Mouse (Mus musculus) B cell, adult 2 months (primary cell): Measurements from ENCODE around the gene Lsamp.

Experiments used
- DNase-seq, 2 experiments: peaks; one replicate each; pipeline ENCODE4 v3.0.0; 2022

Gene Lsamp

DNA sequence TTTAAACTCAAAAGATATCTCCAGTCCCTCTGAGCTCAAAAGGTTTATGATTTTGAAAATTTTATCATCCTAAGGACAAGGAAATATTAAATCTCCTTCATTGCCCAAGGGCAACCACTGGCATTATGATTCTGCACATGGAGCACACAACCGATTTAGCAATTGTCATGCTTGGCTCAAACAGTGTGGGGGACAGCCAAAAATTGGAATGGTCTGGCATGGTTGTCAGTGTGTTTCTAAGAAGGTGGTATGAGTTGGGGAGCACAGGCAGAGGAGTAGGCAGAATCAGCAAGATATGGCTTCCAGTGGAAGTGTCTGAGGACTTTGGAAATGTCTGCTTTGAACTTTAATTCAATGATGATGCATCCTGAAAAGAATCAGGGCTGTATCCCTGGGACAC lies 1639.7 kb downstream of the Lsamp start:
- no peak for DNase-seq

GRCm38 (mm10) chr16:41633898-41634297 lies 1649.7 kb downstream of the Lsamp start:
- no peak for DNase-seq

DNA sequence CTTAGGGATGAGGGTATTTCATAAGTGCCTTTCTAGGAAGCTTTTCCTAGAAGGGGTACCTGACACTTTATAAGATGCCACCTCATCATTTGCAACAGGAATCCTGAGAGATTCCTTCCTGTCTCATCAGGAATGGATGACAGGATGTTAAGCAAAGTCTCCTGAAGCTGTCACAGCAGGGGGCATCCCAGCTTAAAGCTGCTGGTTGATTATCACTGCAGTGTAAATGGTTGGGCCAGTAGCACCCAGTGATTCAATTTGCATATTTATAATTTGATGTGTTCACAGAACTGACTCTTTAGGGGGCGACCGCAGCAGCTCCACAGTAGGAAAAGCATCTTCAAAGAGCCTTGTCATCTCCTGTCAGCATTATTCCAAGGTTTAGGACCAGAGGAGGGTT lies 1656.7 kb downstream of the Lsamp start:
- DNase-seq: no peak

DNA sequence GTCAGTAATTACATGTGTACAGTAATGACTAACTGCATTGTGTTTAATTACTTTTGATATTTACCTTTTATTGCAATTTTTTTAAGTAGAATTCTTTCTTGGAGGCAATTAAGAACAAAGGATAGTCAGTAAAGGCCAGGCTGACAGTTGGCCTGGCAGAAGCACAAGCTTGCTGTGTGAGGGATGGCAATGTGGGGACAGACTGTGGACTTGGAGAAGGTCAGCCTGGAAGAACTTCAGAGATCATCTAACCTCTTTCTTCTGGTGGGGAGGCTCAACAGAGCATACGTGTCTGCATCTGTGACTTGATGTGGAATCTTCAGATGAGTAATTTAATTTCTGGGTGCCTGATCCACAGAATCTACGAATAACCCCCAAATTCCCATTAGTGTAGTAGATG lies 1669.1 kb downstream of the Lsamp start:
- no peak for DNase-seq

DNA sequence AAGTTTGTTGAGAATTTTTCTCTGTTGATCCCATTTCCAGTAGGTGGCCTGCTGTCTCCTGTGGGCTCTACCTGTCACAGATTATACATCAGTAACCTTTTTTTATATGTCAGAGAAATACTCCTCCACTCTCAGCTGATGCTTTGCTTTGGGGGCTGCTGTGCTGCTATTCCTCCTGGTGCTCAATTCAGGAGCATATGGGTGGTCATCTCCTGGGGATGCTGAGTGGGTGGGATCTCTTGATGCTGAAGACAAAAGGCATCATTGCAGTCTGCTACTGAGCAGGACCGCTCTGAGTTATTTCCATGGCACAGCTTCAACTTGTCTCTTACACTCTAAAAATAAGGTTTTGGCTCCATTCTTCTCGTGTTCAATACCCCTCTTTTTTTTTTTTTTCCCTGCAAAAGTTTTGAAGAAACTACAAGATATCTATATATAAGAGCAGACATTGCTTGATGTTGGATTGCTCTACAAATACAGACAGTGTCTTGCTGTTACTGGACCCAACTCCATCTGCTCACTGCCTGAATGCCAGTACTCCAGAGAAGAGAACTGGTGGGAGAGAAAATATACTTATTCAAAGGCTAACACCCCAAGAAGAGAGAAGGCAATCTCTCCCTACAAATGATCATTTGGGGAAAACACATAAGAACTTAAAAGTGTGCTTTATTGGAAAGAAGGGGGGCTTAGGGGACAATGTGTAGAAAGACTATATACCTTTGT lies 1690.3 kb downstream of the Lsamp start:
- DNase-seq: no peak

GRCm38 (mm10) chr16:41675774-41676173 lies 1691.6 kb downstream of the Lsamp start:
- DNase-seq: no peak

GRCm38 (mm10) chr16:41692435-41692834 lies 1708.3 kb downstream of the Lsamp start:
- no peak for DNase-seq

DNA sequence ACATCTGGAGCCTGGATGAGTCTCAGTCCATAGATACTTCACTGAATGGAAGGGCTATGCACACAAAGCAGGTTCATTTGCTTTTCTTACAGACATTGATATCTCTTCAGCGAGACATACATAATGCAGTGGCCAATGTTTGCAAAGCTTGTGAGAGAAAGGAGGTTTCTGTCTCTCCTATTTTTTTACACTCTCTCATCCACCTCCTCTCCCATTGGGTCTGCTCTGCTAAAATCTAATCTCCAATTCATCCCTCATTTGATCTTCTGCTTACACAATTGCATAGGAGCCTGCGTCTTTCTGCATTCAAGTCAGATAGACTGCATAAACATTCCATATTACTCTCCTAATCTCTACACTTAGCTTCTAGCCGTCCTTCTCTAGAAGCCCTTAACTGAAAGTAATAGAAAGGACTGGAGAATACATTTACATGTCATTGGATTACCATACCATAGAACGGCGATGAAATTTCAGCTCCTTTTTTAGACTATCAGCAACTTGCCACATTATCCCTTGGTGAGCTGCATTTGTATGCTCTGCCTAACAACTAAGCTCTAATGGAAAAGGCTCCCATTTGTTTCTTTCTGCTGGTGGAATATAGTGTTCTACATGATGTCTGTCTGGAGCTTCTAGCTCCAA lies 1717.7 kb downstream of the Lsamp start:
- no peak for DNase-seq

- no peak for DNase-seq
Observed at GRCm38 (mm10) chr16:41728900-41729585, 1744.9 kb downstream of the Lsamp start.

DNA sequence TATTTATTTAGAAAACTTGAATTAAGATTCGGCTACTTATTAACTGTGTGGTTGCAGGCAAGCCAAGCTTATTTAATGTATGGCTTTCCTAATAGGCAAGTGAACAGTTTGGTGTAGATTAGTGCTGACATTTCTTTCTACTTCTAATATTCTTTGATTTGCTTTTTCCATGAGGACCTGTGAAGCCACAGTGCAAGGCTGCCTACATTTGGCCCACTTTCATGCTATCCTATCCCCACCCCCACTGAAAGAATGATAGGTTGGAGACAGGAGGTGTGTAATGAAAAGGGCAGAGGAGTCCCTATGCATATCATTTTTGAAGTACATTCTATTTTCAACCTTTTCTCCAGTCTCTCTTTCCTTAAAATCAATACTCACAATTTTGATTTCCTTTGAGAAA lies 1745.8 kb downstream of the Lsamp start:
- DNase-seq: no peak

- DNase-seq: no peak
Observed at GRCm38 (mm10) chr16:41745037-41745436, 1760.9 kb downstream of the Lsamp start.

DNA sequence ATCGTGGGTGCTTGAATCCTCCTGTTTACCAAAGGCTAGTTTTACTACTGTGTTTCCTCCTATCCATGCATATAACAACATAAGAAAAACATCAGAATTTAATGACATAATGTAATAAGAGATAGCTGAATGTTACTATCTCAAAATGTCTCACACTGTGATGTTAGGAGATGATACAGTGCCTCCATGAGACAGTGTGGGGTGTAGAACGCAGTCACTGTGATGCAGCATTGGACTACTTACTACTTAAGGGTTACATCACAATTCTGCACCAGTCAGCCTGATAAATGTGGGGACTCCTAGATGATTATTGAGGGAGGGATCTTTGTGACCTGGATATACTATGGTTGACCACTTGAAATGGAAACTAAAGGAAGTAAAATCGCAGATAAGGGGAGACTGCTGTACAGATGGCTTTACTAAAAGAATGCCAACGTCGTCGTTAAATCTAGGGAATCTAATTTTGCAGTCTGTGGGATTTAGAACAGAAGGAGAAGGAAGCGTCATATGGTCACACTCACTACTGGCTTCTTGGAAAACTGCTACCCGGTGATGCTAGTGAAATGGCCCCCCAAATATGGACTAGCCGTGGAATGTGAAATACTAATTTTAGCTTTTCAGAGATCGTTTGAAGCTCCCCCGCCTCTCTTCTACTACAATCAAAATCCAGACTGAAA lies 1762.2 kb downstream of the Lsamp start:
- no peak for DNase-seq

DNA sequence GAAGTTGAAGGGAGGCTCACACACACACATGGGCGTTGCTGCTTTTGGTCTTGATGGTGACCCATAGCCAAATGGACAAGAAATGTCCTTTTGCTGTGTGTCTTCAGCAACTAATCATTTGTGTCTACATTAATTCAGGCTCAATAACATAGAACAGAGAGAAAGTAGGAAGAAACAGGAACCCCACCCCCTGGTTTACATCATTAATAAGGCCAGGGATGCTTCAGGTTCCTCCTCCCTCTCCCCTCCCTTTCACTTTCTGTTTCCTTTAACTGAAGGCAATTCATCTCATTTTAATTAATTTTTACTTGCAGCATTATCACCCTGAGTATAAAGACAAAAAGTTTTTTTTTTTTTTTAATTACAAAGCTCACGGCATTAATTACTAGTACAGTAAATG lies 1763.7 kb downstream of the Lsamp start:
- no peak for DNase-seq

- no peak for DNase-seq
Observed at GRCm38 (mm10) chr16:41748759-41749158, 1764.6 kb downstream of the Lsamp start.

- DNase-seq: no peak
Observed at GRCm38 (mm10) chr16:41764285-41764684, 1780.1 kb downstream of the Lsamp start.

GRCm38 (mm10) chr16:41771427-41772125 lies 1787.4 kb downstream of the Lsamp start:
- no peak for DNase-seq

DNA sequence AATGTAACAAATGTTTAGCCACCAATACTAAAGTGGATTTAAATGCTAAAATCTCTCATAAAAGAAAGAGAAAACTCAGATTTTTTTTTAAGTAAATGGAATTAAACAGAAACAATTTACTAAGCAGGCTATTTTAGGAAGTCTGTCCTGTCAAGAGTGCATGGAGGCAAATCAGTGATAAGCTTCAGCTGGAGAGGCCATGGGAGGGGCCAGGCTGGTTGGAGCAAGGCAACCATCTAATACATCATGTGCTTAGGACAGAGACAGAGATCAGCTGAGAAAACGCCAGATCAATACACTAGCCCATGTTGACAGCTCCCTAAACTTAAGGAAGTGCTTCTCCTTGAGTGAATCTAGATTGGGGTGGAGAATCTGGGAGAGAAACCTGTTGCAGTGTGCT lies 1793.4 kb downstream of the Lsamp start:
- no peak for DNase-seq

GRCm38 (mm10) chr16:41785600-41785999 lies 1801.4 kb downstream of the Lsamp start:
- DNase-seq: no peak

DNA sequence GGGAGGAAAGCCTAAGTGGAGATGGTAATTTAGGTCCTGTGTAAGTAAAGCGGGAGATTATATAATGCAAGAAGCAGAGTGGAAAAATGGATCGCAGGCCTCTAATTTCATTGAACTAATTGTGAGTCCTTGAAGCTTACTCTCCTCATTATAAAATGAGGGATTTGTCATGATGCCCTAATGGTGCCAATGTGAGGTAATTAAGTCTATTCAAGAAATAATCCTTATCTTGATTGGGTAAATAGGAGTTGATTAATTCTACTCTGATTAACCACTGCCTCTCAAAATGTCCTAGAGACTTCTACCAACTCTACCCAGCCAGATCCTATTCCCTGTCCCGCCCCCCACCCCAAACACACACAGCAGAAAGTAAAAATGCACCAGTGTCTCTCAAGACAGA lies 1802.5 kb downstream of the Lsamp start:
- no peak for DNase-seq

GRCm38 (mm10) chr16:41787146-41787545 lies 1803.0 kb downstream of the Lsamp start:
- DNase-seq: no peak

DNA sequence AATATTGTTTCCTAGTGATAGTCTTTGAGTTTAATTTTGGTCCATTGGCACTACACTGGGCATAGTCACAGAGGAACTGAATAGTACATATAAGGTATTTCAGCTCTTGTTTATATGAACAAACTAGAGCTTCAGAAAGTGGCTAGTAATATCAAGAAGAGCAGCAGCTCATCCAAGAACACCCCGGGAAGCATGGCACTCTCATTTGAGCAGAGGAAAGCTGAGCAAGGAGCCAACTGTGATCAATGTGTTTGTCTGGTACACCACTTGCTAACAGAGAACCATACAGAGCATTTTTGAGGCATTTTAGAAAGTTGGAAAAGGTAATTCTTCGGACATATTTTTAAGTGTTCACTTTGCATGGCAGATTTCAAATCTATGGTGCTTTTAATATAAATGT lies 1805.9 kb downstream of the Lsamp start:
- no peak for DNase-seq

DNA sequence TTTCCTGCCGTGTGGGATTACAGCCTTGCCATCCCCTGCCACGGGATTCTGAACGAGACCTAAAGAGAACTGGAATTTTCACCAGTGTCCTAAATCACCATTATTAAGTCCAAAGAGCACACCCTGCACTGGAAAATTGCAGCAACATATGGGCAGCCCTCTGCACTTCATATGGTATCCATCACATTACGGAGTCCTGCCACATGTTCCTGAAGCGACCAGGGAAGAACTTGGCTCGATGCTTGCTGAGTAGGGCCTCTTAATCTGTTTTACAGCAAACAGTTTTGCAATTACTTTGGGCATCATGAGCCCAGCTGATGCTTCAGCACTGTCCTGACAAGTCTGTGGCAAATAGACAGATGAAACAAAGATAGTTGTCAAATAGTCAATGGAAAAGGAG lies 1836.2 kb downstream of the Lsamp start:
- no peak for DNase-seq
